33 mouse cellular contexts compared by ENCODE assay signal in genomic region chr12:77099521-77099920, GRCm38 (mm10).
"Had no signal": no experiment of that assay in that cellular context is flagged by ENCODE, and none has a peak within 500 bp of the region (broad histone marks: within the 10 kb centered on the region; RNA-seq: fewer than 3 reads in every experiment).

No protein-coding gene starts in this region.

- H3K36me3 ChIP-seq: heart, embryonic 10.5 days; heart, embryonic 12.5 days; heart, embryonic 13.5 days; heart, embryonic 15.5 days; hindbrain, embryonic 10.5 days; hindbrain, embryonic 12.5 days; hindbrain, embryonic 13.5 days; hindbrain, embryonic 15.5 days; intestine, embryonic 15.5 days; kidney, embryonic 15.5 days had no signal

- H3K4me2 ChIP-seq: heart, embryonic 12.5 days; heart, embryonic 13.5 days; heart, embryonic 15.5 days; hindbrain, embryonic 12.5 days; hindbrain, embryonic 13.5 days; hindbrain, embryonic 14.5 days; hindbrain, embryonic 15.5 days; intestine, embryonic 15.5 days; kidney, embryonic 15.5 days had no signal

- H3K27me3 ChIP-seq: heart, embryonic 12.5 days; heart, embryonic 13.5 days; heart, embryonic 15.5 days; hindbrain, embryonic 12.5 days; hindbrain, embryonic 13.5 days; hindbrain, embryonic 15.5 days; intestine, embryonic 15.5 days; kidney, embryonic 15.5 days had no signal

- DNase-seq: heart, postnatal 10 days; heart, postnatal 14 days; heart, postnatal 36 days; heart, postnatal 4 days; kidney, adult 11 months; kidney, adult 18-20 months; kidney, adult 2 months; kidney, adult 8-10 months; kidney, adult 9 months; kidney, postnatal 10 days; kidney, postnatal 14 days; kidney, postnatal 25 days; kidney, postnatal 36 days; kidney, postnatal 4 days; layer of hippocampus, postnatal 36 days had no signal

- H3K4me1 ChIP-seq: heart, embryonic 10.5 days; heart, embryonic 12.5 days; heart, embryonic 15.5 days; hindbrain, embryonic 10.5 days; hindbrain, embryonic 12.5 days; hindbrain, embryonic 13.5 days; hindbrain, embryonic 15.5 days; kidney, embryonic 15.5 days had no signal

- H3K9ac ChIP-seq: heart, embryonic 12.5 days; heart, embryonic 13.5 days; heart, embryonic 15.5 days; hindbrain, embryonic 12.5 days; hindbrain, embryonic 13.5 days; hindbrain, embryonic 14.5 days; hindbrain, embryonic 15.5 days; intestine, embryonic 15.5 days; kidney, embryonic 15.5 days had no signal

- H3K27ac ChIP-seq: heart, embryonic 10.5 days; heart, embryonic 13.5 days; heart, embryonic 15.5 days; hindbrain, embryonic 10.5 days; hindbrain, embryonic 12.5 days; hindbrain, embryonic 13.5 days; hindbrain, embryonic 14.5 days; hindbrain, embryonic 15.5 days; hindbrain, postnatal 0 days; intestine, embryonic 15.5 days; kidney, embryonic 15.5 days; kidney, postnatal 0 days; layer of hippocampus, adult 2 months had no signal

- H3K9me3 ChIP-seq: heart, embryonic 10.5 days; heart, embryonic 12.5 days; heart, embryonic 13.5 days; heart, embryonic 15.5 days; hindbrain, embryonic 10.5 days; hindbrain, embryonic 12.5 days; hindbrain, embryonic 13.5 days; hindbrain, embryonic 15.5 days; intestine, embryonic 15.5 days; kidney, embryonic 15.5 days had no signal

- ATAC-seq: hindbrain, embryonic 16.5 days; hindbrain, postnatal 0 days; inflammation-experienced regulatory T-cells, adult 6 months; intestine, embryonic 15.5 days; intestine, embryonic 16.5 days; intestine, postnatal 0 days had no signal

- H3K4me3 ChIP-seq: heart, embryonic 10.5 days; heart, embryonic 12.5 days; heart, embryonic 13.5 days; heart, embryonic 15.5 days; hindbrain, embryonic 10.5 days; hindbrain, embryonic 12.5 days; hindbrain, embryonic 13.5 days; hindbrain, embryonic 15.5 days; intestine, embryonic 15.5 days; kidney, embryonic 15.5 days; layer of hippocampus, adult 2 months had no signal
